Mouse (Mus musculus): ENCODE results near the gene Lrrc28.

GRCm38 (mm10) chr7:67511606-67512005 is 133.5 kb downstream of the Lrrc28 start:
- TF ChIP-seq GATA1 (IDR thresholded peaks at IDR 0.05; ENCODE audit: borderline replicate concordance, low read length) (no peak), CTCF (IDR thresholded peaks at IDR 0.05; ENCODE audit: low read depth, low read length) (no peak), TAL1 (conservative IDR thresholded peaks at IDR 0.05; ENCODE audit: low read depth, low read length) (no peak), GATA2 (IDR thresholded peaks at IDR 0.05; ENCODE audit: borderline replicate concordance, low read depth, low read length) (no peak)
